Mouse (Mus musculus) large intestine, adult 2 months (tissue): ENCODE measurements around the gene Klhl26. TPM values are rescaled to one million over a fixed set of nuclear protein-coding genes. Genes with fewer than 3 reads are reported as not detected.

Source experiments
- DNase-seq: peaks from one replicate; pipeline ENCODE4 v3.0.0-alpha.2; 2012; ENCODE audit warnings: low read depth, low spot score
- WGBS: fragments of 180-500 bp; shearing (Covaris S2); methylation state at CpG from one replicate; pipeline ENCODE4 v1.1.7; 2018; 5-methylcytosine and 5-hydroxymethylcytosine counted together
- polyA plus RNA-seq: library from polyadenylated mRNA; depleted of rRNA; stranded (reverse); fragments of >200 nt; gene quantifications from 2 replicates; pipeline ENCODE4 v1.2.3, GENCODE M21; 2012

Klhl26 gene
- polyA plus RNA-seq, 1 experiment = 16.8 TPM

GRCm38 (mm10) chr8:70457882-70458281 lies 18.9 kb downstream of the Klhl26 start:
- WGBS = 91% methylated on average over 6 of the region's 6 CpGs
- no peak for DNase-seq

GRCm38 (mm10) chr8:70456996-70457395 lies 19.8 kb downstream of the Klhl26 start:
- 71% methylated on average over 1 of the region's 1 CpGs for WGBS
- DNase-seq = no peak

- DNase-seq = no peak
Measured at GRCm38 (mm10) chr8:70453852-70454251, 22.9 kb downstream of the Klhl26 start.

GRCm38 (mm10) chr8:70452196-70452966 lies 24.4 kb downstream of the Klhl26 start:
- 83% methylated on average over 52 of the region's 52 CpGs for WGBS
- DNase-seq = no peak

More at GRCm38 (mm10) chr8:70453852-70454251, 22.9 kb downstream of the Klhl26 start:
- WGBS = 86% methylated on average over 5 of the region's 5 CpGs

GRCm38 (mm10) chr8:70447639-70448420 lies 28.9 kb downstream of the Klhl26 start:
- 63% methylated on average over 19 of the region's 19 CpGs for WGBS
- no peak for DNase-seq

- DNase-seq = no peak
- 55% methylated on average over 1 of the region's 1 CpGs for WGBS
Measured at GRCm38 (mm10) chr8:70445988-70446387, 30.8 kb downstream of the Klhl26 start.

GRCm38 (mm10) chr8:70443326-70443725 lies 33.4 kb downstream of the Klhl26 start:
- 74% methylated on average over 4 of the region's 4 CpGs for WGBS
- DNase-seq = no peak

GRCm38 (mm10) chr8:70441565-70441964 lies 35.2 kb downstream of the Klhl26 start:
- WGBS = 63% methylated on average over 3 of the region's 3 CpGs

GRCm38 (mm10) chr8:70440246-70440645 lies 36.5 kb downstream of the Klhl26 start:
- DNase-seq = no peak
- WGBS = 58% methylated on average over 3 of the region's 3 CpGs

More at GRCm38 (mm10) chr8:70441565-70441964, 35.2 kb downstream of the Klhl26 start:
- no peak for DNase-seq

GRCm38 (mm10) chr8:70439848-70440179 lies 37.0 kb downstream of the Klhl26 start:
- DNase-seq = no peak
- 2% methylated on average over 7 of the region's 7 CpGs for WGBS

- WGBS = 1% methylated on average over 70 of the region's 70 CpGs
- peak; percentile 83 for DNase-seq
Measured at GRCm38 (mm10) chr8:70439055-70439847, 37.5 kb downstream of the Klhl26 start, which contains the start of gene Crtc1. Gene Crtc1, minus strand, starts transcription at chr8:70439579.

- 72% methylated on average over 2 of the region's 2 CpGs for WGBS
Measured at GRCm38 (mm10) chr8:70438423-70438822, 38.3 kb downstream of the Klhl26 start.

GRCm38 (mm10) chr8:70435156-70435555 lies 41.6 kb downstream of the Klhl26 start:
- no peak for DNase-seq
- WGBS = 93% methylated on average over 5 of the region's 5 CpGs

More at GRCm38 (mm10) chr8:70438423-70438822, 38.3 kb downstream of the Klhl26 start:
- no peak for DNase-seq

GRCm38 (mm10) chr8:70432991-70433536 lies 43.7 kb downstream of the Klhl26 start:
- no peak for DNase-seq
- 59% methylated on average over 4 of the region's 4 CpGs for WGBS

- no peak for DNase-seq
- 96% methylated on average over 4 of the region's 4 CpGs for WGBS
Measured at GRCm38 (mm10) chr8:70431213-70431612, 45.6 kb downstream of the Klhl26 start.

GRCm38 (mm10) chr8:70426300-70426907 lies 50.4 kb downstream of the Klhl26 start:
- 93% methylated on average over 2 of the region's 2 CpGs for WGBS
- DNase-seq = no peak

- WGBS = 97% methylated on average over 2 of the region's 2 CpGs
- no peak for DNase-seq
Measured at GRCm38 (mm10) chr8:70422722-70423121, 54.0 kb downstream of the Klhl26 start.

- DNase-seq = no peak
- WGBS = 72% methylated on average over 18 of the region's 18 CpGs
Measured at GRCm38 (mm10) chr8:70421349-70422104, 55.2 kb downstream of the Klhl26 start.
